Mouse (Mus musculus): Measurements from ENCODE around the gene Iqsec1.
A peak's percentile ranks its signal among the peaks of the same experiment; 100 is the strongest.

Gene Iqsec1

GRCm38 (mm10) chr6:90988648-90989317 lies at the start of gene Iqsec1:
Gene Iqsec1, minus strand, starts transcription at chr6:90988685.
- DNase-seq: peak; percentile 82

- DNase-seq: no peak
These were observed 39.8 kb upstream of the Iqsec1 start for GRCm38 (mm10) chr6:91028256-91028655.

GRCm38 (mm10) chr6:91020810-91021209 lies 32.3 kb upstream of the Iqsec1 start:
- no peak for DNase-seq

- DNase-seq: no peak
These were observed 28.2 kb upstream of the Iqsec1 start for GRCm38 (mm10) chr6:91016600-91017230.

- DNase-seq: no peak
These were observed 25.9 kb upstream of the Iqsec1 start for GRCm38 (mm10) chr6:91014198-91014958.

- DNase-seq: no peak
These were observed 24.0 kb upstream of the Iqsec1 start for GRCm38 (mm10) chr6:91012458-91012857.

- DNase-seq: no peak
These were observed 23.1 kb upstream of the Iqsec1 start for GRCm38 (mm10) chr6:91011568-91011967.

GRCm38 (mm10) chr6:91008284-91008830 lies 19.9 kb upstream of the Iqsec1 start:
- DNase-seq: no peak

GRCm38 (mm10) chr6:91007207-91007606 lies 18.7 kb upstream of the Iqsec1 start:
- no peak for DNase-seq

- no peak for DNase-seq
These were observed 15.7 kb upstream of the Iqsec1 start for GRCm38 (mm10) chr6:91004157-91004556.

GRCm38 (mm10) chr6:91003310-91003995 lies 15.0 kb upstream of the Iqsec1 start:
- no peak for DNase-seq

- DNase-seq: no peak
These were observed 13.1 kb upstream of the Iqsec1 start for GRCm38 (mm10) chr6:91001566-91001965.

GRCm38 (mm10) chr6:91000819-91001525 lies 12.5 kb upstream of the Iqsec1 start:
- DNase-seq: peak; percentile 75

GRCm38 (mm10) chr6:90999176-90999575 lies 10.7 kb upstream of the Iqsec1 start:
- no peak for DNase-seq

- no peak for DNase-seq
These were observed 8.5 kb upstream of the Iqsec1 start for GRCm38 (mm10) chr6:90997025-90997424.

- no peak for DNase-seq
These were observed 7.7 kb upstream of the Iqsec1 start for GRCm38 (mm10) chr6:90996181-90996580.

GRCm38 (mm10) chr6:90988299-90988625 lies 223 bp downstream of the Iqsec1 start:
- no peak for DNase-seq

GRCm38 (mm10) chr6:90987561-90988298 lies 755 bp downstream of the Iqsec1 start:
- peak; percentile 55 for DNase-seq

GRCm38 (mm10) chr6:90984101-90984500 lies 4.4 kb downstream of the Iqsec1 start:
- no peak for DNase-seq

GRCm38 (mm10) chr6:90974279-90974678 lies 14.2 kb downstream of the Iqsec1 start:
- DNase-seq: peak; percentile 20

- DNase-seq: no peak
These were observed 19.1 kb downstream of the Iqsec1 start for GRCm38 (mm10) chr6:90969341-90969871.
